Mouse (Mus musculus): ENCODE results near the gene Ciao2a. TPM values are rescaled to one million over a fixed set of nuclear protein-coding genes. Genes with fewer than 3 reads are reported as not detected.

The Ciao2a gene
- total RNA-seq, 2 experiments from 2014 or later, result 62.4 to 64.9 TPM

Other genes with a start within 250 kb of the Ciao2a start
- gene Pclaf, start 236.4 kb upstream of the Ciao2a start, total RNA-seq (2021), result under 1 TPM; 0.81 to 0.84 TPM
- gene Trip4, start 217.8 kb upstream of the Ciao2a start, total RNA-seq (2021), result 10 to 100 TPM; 15.9 to 18.3 TPM
- gene Csnk1g1, start 217.7 kb upstream of the Ciao2a start, total RNA-seq (2021), result 10 to 100 TPM; 11.9 to 12.0 TPM
- gene Ppib, start 66.4 kb upstream of the Ciao2a start, total RNA-seq (2021), result 100 to 1,000 TPM; 144 to 157 TPM
- gene Snx22, start 56.9 kb upstream of the Ciao2a start, total RNA-seq (2021), result under 1 TPM; 0.59 to 0.83 TPM
- gene Snx1, start within 50 bp of the Ciao2a start, total RNA-seq (2021), result 10 to 100 TPM; 27.6 to 30.4 TPM
- gene Dapk2, start 31.6 kb downstream of the Ciao2a start, total RNA-seq (2021), result 1 to 10 TPM; 5.3 TPM
- 10 to 100 TPM; 33.9 to 38.5 TPM for gene Herc1, start 223.8 kb downstream of the Ciao2a start, total RNA-seq (2021)